Mouse (Mus musculus): ENCODE measurements around the gene Tor2a. TPM values are rescaled to one million over a fixed set of nuclear protein-coding genes. Genes with fewer than 3 reads are reported as not detected.

Gene Tor2a
- 10 to 100 TPM; 64.5 to 84.5 TPM for polyA plus RNA-seq (2017; shearing (Covaris generic))

- ATAC-seq = peak; percentile 98
These were observed at the start of gene Tor2a for GRCm38 (mm10) chr2:32757056-32757845. Tor2a (plus strand) TSS chr2:32757234.

- no peak for ATAC-seq
These were observed 48.4 kb upstream of the Tor2a start for GRCm38 (mm10) chr2:32708643-32709042.

- ATAC-seq = no peak
These were observed 47.4 kb upstream of the Tor2a start for GRCm38 (mm10) chr2:32709521-32710137.

- ATAC-seq = no peak
These were observed 46.6 kb upstream of the Tor2a start for GRCm38 (mm10) chr2:32710425-32710824.

GRCm38 (mm10) chr2:32711301-32712056, 45.6 kb upstream of the Tor2a start:
- ATAC-seq = no peak

- no peak for ATAC-seq
These were observed 44.9 kb upstream of the Tor2a start for GRCm38 (mm10) chr2:32712108-32712551.

GRCm38 (mm10) chr2:32712586-32712933, 44.5 kb upstream of the Tor2a start:
- ATAC-seq = peak; percentile 64

- ATAC-seq = peak; percentile 67
These were observed 43.9 kb upstream of the Tor2a start, which contains the start of gene Cdk9 for GRCm38 (mm10) chr2:32712934-32713817. Cdk9 (minus strand) TSS chr2:32713076.

- peak; percentile 44 for ATAC-seq
These were observed 42.7 kb upstream of the Tor2a start for GRCm38 (mm10) chr2:32714117-32714986.

GRCm38 (mm10) chr2:32714987-32715425, 42.0 kb upstream of the Tor2a start:
- ATAC-seq = peak; percentile 44

GRCm38 (mm10) chr2:32718761-32719160, 38.3 kb upstream of the Tor2a start:
- ATAC-seq = no peak

GRCm38 (mm10) chr2:32720053-32720452, 37.0 kb upstream of the Tor2a start:
- no peak for ATAC-seq

- ATAC-seq = no peak
These were observed 36.3 kb upstream of the Tor2a start, which contains the start of gene Sh2d3c for GRCm38 (mm10) chr2:32720681-32721229. Sh2d3c (plus strand) TSS chr2:32721055.

- ATAC-seq = peak; percentile 68
These were observed 35.0 kb upstream of the Tor2a start for GRCm38 (mm10) chr2:32722046-32722445.

- peak; percentile 16 for ATAC-seq
These were observed 34.5 kb upstream of the Tor2a start for GRCm38 (mm10) chr2:32722581-32722980.

- no peak for ATAC-seq
These were observed 32.9 kb upstream of the Tor2a start for GRCm38 (mm10) chr2:32724149-32724548.

GRCm38 (mm10) chr2:32724832-32725790, 31.9 kb upstream of the Tor2a start:
- ATAC-seq = peak; percentile 57

- peak; percentile 48 for ATAC-seq
These were observed 29.6 kb upstream of the Tor2a start for GRCm38 (mm10) chr2:32727435-32727834.

- no peak for ATAC-seq
These were observed 28.6 kb upstream of the Tor2a start for GRCm38 (mm10) chr2:32728463-32728862.
